Mouse (Mus musculus): ENCODE data around the gene Scrt2.

DNA sequence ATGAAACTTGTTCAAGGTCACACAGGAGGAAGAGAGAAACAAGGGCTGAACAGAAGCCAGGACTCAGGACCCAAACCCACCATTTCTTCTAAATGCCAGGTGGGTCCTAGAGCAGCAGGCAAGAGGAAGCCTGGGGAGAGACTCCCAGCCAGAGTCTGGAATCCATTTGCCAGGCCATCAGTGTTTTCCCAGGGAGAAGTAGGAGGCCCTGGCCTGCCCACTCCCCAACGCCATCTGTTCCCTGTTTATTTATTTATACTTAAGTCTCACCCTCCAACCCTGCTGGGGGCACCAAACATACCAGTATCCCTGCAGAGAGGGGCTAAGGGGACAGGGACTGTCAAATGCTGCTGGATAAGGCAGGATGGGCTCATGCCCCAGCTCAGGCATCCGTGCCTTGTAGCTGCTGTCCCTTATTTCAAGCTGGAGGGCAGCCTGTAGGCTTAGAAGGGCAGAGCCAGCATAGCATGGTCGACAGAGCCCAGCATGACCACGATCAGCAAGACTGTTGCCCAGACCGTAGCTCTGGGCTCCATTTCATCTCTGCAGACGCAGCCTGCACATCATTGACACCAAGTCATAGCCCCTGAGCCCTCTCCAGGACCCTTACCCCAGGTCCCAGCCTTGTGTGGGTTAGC is 38.0 kb downstream of the Scrt2 start:
- TF ChIP-seq CTCF (IDR thresholded peaks at IDR 0.05; ENCODE audit: low read depth, low read length) (no peak), POLR2A (IDR thresholded peaks at IDR 0.05; ENCODE audit: borderline replicate concordance, low read depth, low read length) (no peak)

All from bone marrow macrophage, adult 2 months (primary cell).